Mouse (Mus musculus) brown adipose tissue, adult 24 weeks (tissue): ENCODE measurements around the gene Gucy2d. TPM values are rescaled to one million over a fixed set of nuclear protein-coding genes. Genes with fewer than 3 reads are reported as not detected.

Experiments
- H3K27ac ChIP-seq: fragments of 200-500 bp; replicated peaks from 2 replicates; pipeline ENCODE4 v1.5.1; 2012; ENCODE audit warnings: low read depth, mild to moderate bottlenecking, low read length
- H3K4me1 ChIP-seq: fragments of 200-500 bp; 2 replicates; pipeline ENCODE4 v1.6.1; 2012; ENCODE audit warnings: low read length, mixed read lengths; ENCODE audit not compliant: control insufficient read depth, insufficient read depth, insufficient read length
- H3K4me3 ChIP-seq: fragments of 200-500 bp; 2 replicates; pipeline ENCODE4 v1.5.1; 2012; ENCODE audit warnings: low read depth, mild to moderate bottlenecking, low read length, moderate library complexity; ENCODE audit not compliant: insufficient read depth
- polyA plus RNA-seq: library from polyadenylated mRNA; stranded (reverse); fragments of >200 nt; gene quantifications from 2 replicates; pipeline ENCODE4 v1.2.4, GENCODE M21; 2012; ENCODE audit not compliant: missing spikeins, insufficient read depth, insufficient read length

Gucy2d gene
- polyA plus RNA-seq, 1 experiment: not detected

- Histone ChIP-seq H3K4me3 (no peak overlapping the region), H3K4me1 (no peaks in the 10 kb centered on the region), H3K27ac (no peak overlapping the region)
These were observed 14.7 kb upstream of the Gucy2d start for GRCm38 (mm10) chr7:98425551-98425950.

DNA sequence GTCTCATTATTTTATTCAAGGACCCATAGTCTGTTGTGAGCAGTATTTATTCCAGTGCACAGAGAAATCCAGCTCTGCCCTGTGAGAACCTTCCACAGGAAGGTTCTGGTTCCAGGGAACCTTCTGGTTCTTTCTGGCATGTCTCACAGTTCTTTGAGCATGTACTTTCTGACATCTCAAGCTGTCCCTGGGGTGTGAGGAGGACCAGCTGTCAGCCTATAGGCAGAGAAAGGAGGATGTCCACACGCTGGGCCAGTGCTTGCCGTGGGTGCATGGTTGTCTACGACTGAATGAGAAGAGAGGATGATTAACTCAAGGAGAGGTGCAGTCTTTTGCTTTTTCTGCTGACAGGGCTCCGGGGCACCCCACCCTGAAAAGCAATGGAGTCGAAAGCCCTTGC, 13.6 kb upstream of the Gucy2d start:
- H3K4me3 ChIP-seq: no peak overlapping the region
- H3K4me1 ChIP-seq: no peaks in the 10 kb centered on the region
- H3K27ac ChIP-seq: no peak overlapping the region

DNA sequence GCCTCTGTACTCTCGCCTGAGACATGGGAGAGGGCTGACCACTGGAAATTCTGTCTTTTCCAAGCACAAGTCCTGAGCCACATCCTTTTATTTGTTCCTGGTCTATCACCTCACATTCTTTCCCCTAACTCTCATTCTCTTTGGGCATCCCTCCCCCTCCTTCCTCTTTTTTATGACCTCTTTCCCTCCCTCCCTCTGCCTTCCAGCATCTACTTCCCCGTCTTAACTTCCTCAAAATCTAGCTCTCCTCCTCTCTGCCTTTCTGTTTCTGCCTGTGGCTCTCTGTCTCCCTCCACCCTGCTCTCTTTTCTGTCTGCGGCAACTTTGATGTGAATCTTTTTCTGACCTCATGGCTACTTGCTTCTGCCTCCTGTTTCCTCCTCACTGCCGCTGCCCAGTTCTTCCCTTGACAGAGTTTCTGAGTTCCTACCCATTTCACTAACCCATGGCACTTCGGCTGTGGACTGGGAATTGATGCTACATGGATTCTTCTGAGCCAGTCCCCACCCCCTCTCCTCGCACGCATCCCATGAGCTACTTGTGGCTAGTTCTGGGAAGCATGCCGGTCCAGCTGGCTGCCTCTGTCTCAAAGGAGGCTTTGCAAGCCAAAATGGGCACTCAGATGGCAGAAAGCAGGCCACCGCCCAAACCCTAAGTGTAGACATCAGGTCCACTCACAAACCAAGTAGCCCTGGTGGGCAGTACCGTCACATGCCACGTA, 12.9 kb upstream of the Gucy2d start:
- no peak overlapping the region for H3K4me3 ChIP-seq
- H3K27ac ChIP-seq: no peak overlapping the region
- no peaks in the 10 kb centered on the region for H3K4me1 ChIP-seq

DNA sequence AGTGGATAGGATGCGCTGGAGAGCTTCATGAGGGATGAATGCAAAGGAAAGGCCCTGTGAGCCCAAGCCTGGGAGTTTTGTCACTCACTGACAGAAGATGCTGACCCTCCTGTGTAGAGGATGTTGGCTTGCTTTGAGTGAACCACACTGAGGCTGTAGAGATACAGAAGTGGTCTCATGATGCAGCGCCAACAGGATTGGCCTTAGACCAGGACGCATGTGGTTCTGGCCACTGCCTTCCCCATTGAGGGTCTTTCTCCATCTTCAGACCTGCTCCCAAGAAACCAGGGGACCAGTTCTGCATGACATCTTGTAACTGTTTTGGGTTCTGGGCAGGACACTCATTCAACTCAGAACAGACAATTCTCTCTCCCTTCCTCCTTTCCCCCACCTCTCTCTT, 10.6 kb upstream of the Gucy2d start:
- H3K4me1 ChIP-seq: no peaks in the 10 kb centered on the region
- H3K27ac ChIP-seq: no peak overlapping the region
- no peak overlapping the region for H3K4me3 ChIP-seq

DNA sequence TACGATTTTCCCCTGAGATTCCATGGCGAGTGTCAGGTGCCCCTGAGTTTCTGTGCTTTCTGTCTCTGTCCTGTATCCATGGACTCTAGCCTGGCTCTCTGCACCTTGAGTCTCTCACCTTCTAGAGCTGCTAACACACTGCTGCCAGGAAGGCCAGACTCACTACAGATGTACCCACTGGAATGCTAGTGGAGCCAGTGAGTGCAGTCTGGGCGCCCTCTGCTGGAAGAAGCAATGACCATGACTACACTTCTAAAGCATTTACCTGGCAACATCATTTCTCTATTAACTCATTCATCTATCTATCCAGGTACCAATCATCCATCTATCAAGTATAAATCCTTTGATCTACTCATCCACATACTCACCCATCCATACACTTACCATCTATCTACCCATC, 9.4 kb upstream of the Gucy2d start:
- no peaks in the 10 kb centered on the region for H3K4me1 ChIP-seq
- H3K4me3 ChIP-seq: no peak overlapping the region
- H3K27ac ChIP-seq: no peak overlapping the region

DNA sequence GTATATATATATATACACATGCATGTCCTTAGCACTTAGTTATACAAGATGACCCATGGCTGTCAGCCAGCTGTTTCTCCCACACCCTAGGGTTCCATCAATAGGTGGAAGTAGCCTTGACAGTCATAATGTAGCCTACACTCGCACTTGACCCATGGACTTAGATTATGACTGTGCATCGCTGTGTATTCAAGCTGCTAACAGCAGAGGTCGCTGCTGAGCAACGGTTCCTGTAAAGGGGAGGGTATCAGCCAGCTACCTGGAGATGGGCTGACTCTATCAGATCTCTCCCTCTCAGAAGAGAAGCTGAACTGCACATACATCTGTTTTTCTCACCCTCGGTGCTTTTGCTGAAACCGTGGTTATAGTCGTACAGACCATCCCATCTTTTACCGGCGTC, 2.6 kb upstream of the Gucy2d start:
- Histone ChIP-seq H3K4me1 (no peaks in the 10 kb centered on the region), H3K4me3 (no peak overlapping the region), H3K27ac (no peak overlapping the region)

DNA sequence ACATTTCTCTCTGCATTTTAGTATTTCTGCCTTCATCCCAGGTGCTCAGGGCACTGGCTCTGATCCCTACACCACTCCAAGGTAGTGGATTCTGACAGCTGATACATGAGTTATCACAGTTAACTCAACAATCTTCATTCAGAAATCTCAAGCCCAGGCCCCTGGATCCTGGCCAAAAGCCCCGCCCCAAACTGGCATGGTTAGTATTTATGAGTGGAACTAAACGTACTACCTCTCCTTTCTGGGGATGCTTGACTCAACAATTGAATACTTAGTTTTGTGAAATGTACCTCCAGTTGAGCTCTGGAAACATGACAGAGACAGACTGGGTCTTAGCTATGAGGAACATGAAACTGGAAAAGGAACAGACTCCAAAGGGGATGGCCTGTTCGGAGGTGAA, 6.7 kb downstream of the Gucy2d start:
- Histone ChIP-seq H3K4me3 (no peak overlapping the region), H3K27ac (no peak overlapping the region), H3K4me1 (no peaks in the 10 kb centered on the region)

DNA sequence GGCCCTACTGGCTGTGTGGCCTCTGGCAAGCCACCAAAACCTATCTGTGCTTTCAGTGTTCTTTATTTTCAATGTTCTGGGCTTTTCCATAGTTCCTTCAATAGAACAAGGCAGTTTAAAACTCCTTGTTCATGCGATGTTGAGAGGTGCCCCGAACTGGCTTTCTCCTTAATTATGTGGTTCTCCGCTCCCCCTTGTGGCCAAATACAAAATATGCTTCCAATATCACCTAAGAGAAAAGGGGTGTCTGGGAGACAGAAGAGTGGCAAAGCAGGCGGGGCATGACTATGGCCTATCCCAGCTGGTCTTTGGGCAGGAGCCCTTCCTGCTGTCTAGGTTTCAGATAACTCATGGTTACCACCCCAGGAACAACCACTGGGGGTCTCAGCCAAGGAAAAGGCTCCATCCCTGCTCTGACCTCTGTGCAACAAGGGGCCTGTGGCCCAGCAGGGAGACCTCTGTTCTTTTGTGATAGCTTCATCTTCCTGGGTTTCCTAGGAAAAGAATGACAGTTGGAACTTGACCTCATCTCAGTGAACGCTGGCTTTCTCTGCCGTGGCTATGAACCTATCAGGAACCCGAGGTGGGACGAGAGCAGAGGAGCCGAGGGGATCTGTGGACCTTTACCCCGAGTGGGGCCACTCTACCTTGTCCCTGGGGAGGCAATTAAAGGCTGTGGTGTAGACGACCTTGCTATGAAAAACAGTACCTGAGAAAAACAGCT, 7.5 kb downstream of the Gucy2d start:
- Histone ChIP-seq H3K4me3 (no peak overlapping the region), H3K4me1 (no peaks in the 10 kb centered on the region), H3K27ac (0 out of 2 replicates have a peak overlapping the region, but pooled peaks have one; percentile 15)

GRCm38 (mm10) chr7:98448309-98448630, 8.1 kb downstream of the Gucy2d start:
- Histone ChIP-seq H3K27ac (0 out of 2 replicates have a peak overlapping the region, but pooled peaks have one; percentile 25), H3K4me3 (no peak overlapping the region), H3K4me1 (no peaks in the 10 kb centered on the region)

- Histone ChIP-seq H3K27ac (no peak overlapping the region), H3K4me1 (peaks cover 7% of the 10 kb centered on the region), H3K4me3 (no peak overlapping the region)
These were observed 9.5 kb downstream of the Gucy2d start for GRCm38 (mm10) chr7:98449696-98450095.

GRCm38 (mm10) chr7:98454397-98455120, 14.3 kb downstream of the Gucy2d start:
- Histone ChIP-seq H3K4me1 (peaks cover 7% of the 10 kb centered on the region), H3K27ac (peak overlapping the region; percentile 72), H3K4me3 (no peak overlapping the region)

- no peak overlapping the region for H3K27ac ChIP-seq
- no peak overlapping the region for H3K4me3 ChIP-seq
- H3K4me1 ChIP-seq: no peaks in the 10 kb centered on the region
These were observed 20.1 kb downstream of the Gucy2d start for GRCm38 (mm10) chr7:98460319-98460718.

- Histone ChIP-seq H3K4me3 (no peak overlapping the region), H3K27ac (no peak overlapping the region), H3K4me1 (no peaks in the 10 kb centered on the region)
These were observed 28.9 kb downstream of the Gucy2d start for GRCm38 (mm10) chr7:98469089-98469488.

DNA sequence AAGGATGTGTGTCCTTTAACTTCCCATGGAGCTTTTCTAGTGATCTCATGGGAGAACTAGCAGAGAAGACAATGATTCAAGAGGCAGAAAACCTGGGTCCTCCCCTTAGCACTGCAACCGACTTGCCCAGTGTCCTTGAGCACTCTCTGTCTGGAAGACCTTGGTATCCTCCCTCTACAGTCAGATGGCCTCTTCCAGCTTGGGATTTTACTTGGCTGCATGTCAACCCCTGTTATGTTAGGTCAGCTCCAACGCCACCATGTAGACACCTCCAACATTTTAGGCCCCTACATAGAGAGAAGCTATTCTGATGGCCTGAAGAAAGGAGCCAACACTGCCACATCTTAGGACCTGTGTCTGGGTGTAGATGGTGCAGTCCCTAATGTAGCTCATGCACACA, 32.3 kb downstream of the Gucy2d start:
- H3K4me1 ChIP-seq: no peaks in the 10 kb centered on the region
- no peak overlapping the region for H3K4me3 ChIP-seq
- H3K27ac ChIP-seq: no peak overlapping the region

GRCm38 (mm10) chr7:98474558-98474957, 34.3 kb downstream of the Gucy2d start:
- Histone ChIP-seq H3K4me3 (no peak overlapping the region), H3K4me1 (no peaks in the 10 kb centered on the region), H3K27ac (no peak overlapping the region)
